Mouse (Mus musculus) stomach, embryonic 16.5 days (tissue): Measurements from ENCODE around the gene Osbpl2. TPM values are rescaled to one million over a fixed set of nuclear protein-coding genes. Genes with fewer than 3 reads are reported as not detected.

Experiments used
- ATAC-seq: fragments of 200-750 bp; cut with Nextera tagmentation; 2 replicates; pipeline ENCODE4 v1.8.0; 2017; ENCODE audit warnings: moderate number of reproducible peaks, moderate TSS enrichment; ENCODE audit not compliant: insufficient read depth, low FRiP score
- H3K27ac ChIP-seq: fragments of 300-500 bp; sonication (generic); 2 replicates; pipeline ENCODE4 v1.5.1; 2014; ENCODE audit warnings: low read length
- H3K27me3 ChIP-seq: fragments of 300-500 bp; sonication (generic); 2 replicates; pipeline ENCODE4 v1.6.1; 2014; ENCODE audit warnings: low read length, control low read depth, mixed read lengths; ENCODE audit not compliant: control insufficient read depth, insufficient read depth
- H3K36me3 ChIP-seq: fragments of 300-500 bp; sonication (generic); 2 replicates; pipeline ENCODE4 v1.6.1; 2014; ENCODE audit warnings: low read length; ENCODE audit not compliant: control insufficient read depth, insufficient read depth
- H3K4me1 ChIP-seq: fragments of 300-500 bp; sonication (generic); 2 replicates; pipeline ENCODE4 v1.6.1; 2014; ENCODE audit warnings: low read length, control low read depth, mixed read lengths; ENCODE audit not compliant: control insufficient read depth, insufficient read depth
- H3K4me2 ChIP-seq: fragments of 300-500 bp; sonication (generic); 2 replicates; pipeline ENCODE4 v1.6.1; 2014; ENCODE audit warnings: low read depth, low read length, mixed read lengths
- H3K4me3 ChIP-seq: fragments of 300-500 bp; sonication (generic); replicated peaks from 2 replicates; pipeline ENCODE4 v1.5.1; 2014; ENCODE audit warnings: mild to moderate bottlenecking, low read length
- H3K9ac ChIP-seq: fragments of 300-500 bp; sonication (generic); 2 replicates; pipeline ENCODE4 v1.6.1; 2014; ENCODE audit warnings: low read length
- H3K9me3 ChIP-seq: fragments of 300-500 bp; sonication (generic); replicated peaks from 2 replicates; pipeline ENCODE4 v1.6.1; 2016; ENCODE audit warnings: low read length, control low read depth; ENCODE audit not compliant: control insufficient read depth
- WGBS: fragments of 180-500 bp; shearing (Covaris S2); extraction: QIAGEN DNeasy Blood & Tissue Kit; methylation state at CpG from one replicate; pipeline ENCODE4 v1.1.7; 2014; 5-methylcytosine and 5-hydroxymethylcytosine counted together
- polyA plus RNA-seq: library from polyadenylated mRNA; unstranded; fragments of >200 nt; fragmentation: Nextera tagmentation; extraction: Ambion mirVana; gene quantifications from 2 replicates; pipeline ENCODE4 v1.2.1, GENCODE M21; 2015

Gene Osbpl2
- polyA plus RNA-seq, 1 experiment from 2014 or later: 39.6 TPM

DNA sequence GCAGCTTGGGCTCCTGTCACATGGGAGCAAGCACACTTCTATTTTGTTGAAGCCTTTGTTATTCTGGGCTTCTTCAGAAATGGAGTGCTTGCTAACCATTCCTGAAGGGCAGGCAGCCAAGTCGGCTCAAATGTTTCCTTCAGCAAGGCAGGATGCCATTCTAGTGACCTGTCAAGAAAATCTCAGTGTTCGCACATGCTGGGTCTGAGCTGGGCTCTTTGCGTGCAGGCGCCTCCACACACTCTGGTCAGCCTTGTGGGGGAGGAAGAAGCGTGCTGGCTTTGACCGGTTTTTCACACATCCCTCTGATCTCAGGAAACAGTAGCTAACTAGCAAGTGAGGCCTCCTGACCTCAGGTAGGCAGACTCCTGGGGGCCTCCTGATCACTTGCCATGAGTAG lies 3.8 kb upstream of the Osbpl2 start:
- no peaks in the 10 kb centered on the region for H3K9me3 ChIP-seq
- peaks cover 36% of the 10 kb centered on the region for H3K4me1 ChIP-seq
- WGBS: 38% methylated on average over 6 of the region's 6 CpGs
- H3K36me3 ChIP-seq: no peaks in the 10 kb centered on the region
- H3K4me2 ChIP-seq: no peak overlapping the region
- H3K4me3 ChIP-seq: no peak overlapping the region
- H3K27me3 ChIP-seq: no peaks in the 10 kb centered on the region; the same call in 1 of the 2 replicates
- no peak for ATAC-seq
- H3K27ac ChIP-seq: 0 out of 2 replicates have a peak overlapping the region, but pooled peaks have one; percentile 7
- no peak overlapping the region; the same call in 1 of the 2 replicates for H3K9ac ChIP-seq

DNA sequence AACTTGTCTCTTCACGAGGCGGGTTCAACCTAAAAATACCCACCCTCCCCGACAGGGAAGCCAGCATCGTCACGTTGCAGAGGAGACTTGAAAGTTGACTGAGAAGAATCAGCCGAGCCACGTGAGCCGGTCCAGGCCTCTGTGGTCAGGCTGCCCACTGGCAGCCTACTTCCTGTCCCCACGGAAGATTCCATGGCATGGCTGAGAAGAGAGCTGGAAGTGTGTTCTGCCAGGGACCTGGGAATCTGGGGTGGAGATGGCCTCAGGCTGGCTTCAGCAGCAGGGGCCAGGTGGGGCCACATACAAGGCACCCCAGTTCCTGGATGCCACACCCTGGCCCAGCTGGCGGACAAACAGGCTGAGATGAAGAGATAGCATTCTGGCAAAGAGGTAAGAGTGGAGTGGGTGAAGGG lies 3.0 kb upstream of the Osbpl2 start:
- Histone ChIP-seq H3K4me3 (no peak overlapping the region), H3K4me2 (no peak overlapping the region), H3K4me1 (peaks cover 37% of the 10 kb centered on the region), H3K36me3 (no peaks in the 10 kb centered on the region), H3K9me3 (no peaks in the 10 kb centered on the region), H3K27me3 (no peaks in the 10 kb centered on the region), H3K9ac (peak overlapping the region; percentile 26; the same call in 1 of the 2 replicates), H3K27ac (peak overlapping the region; percentile 18; the same call in 1 of the 2 replicates)
- WGBS: 64% methylated on average over 10 of the region's 10 CpGs
- ATAC-seq: no peak

DNA sequence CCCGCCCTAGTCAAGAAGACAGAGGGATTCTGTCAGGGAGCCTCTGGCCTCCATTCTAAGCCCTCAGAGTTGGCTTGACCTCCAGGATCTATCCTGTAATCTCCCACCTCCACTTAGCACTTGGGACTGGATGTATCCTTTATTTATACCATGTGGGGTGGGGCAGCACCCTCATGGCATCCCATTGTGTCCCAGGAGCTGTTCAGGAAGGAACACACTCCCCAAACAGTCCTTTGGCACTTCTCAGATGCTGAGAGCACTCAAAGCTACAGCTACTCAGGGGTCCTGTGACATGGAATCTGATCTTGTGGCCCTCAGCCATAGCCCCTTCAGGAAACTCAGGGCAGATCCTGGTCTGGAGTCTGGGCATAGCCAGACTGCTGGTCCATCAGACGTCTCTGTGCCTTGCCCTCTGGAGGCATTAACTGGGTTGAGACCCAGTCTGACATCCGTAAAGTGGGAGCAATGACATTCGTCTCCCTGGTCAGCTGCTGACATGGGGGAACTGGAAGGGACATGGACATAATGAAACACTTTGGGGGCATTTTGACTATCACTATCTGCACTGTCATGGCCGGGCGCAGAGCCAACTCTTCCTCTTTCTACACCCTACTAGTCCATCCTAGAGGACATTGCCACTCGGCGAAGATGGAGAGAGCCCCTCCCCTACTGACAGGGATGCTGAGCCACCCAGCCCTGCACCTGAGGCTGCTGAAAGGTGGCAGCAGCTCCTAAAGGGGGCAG lies 2.2 kb upstream of the Osbpl2 start:
- Histone ChIP-seq H3K9ac (no peak overlapping the region), H3K27ac (no peak overlapping the region), H3K36me3 (no peaks in the 10 kb centered on the region), H3K4me3 (no peak overlapping the region), H3K27me3 (no peaks in the 10 kb centered on the region), H3K4me2 (no peak overlapping the region), H3K4me1 (peaks cover 37% of the 10 kb centered on the region), H3K9me3 (no peaks in the 10 kb centered on the region)
- ATAC-seq: no peak
- WGBS: 72% methylated on average over 8 of the region's 8 CpGs

DNA sequence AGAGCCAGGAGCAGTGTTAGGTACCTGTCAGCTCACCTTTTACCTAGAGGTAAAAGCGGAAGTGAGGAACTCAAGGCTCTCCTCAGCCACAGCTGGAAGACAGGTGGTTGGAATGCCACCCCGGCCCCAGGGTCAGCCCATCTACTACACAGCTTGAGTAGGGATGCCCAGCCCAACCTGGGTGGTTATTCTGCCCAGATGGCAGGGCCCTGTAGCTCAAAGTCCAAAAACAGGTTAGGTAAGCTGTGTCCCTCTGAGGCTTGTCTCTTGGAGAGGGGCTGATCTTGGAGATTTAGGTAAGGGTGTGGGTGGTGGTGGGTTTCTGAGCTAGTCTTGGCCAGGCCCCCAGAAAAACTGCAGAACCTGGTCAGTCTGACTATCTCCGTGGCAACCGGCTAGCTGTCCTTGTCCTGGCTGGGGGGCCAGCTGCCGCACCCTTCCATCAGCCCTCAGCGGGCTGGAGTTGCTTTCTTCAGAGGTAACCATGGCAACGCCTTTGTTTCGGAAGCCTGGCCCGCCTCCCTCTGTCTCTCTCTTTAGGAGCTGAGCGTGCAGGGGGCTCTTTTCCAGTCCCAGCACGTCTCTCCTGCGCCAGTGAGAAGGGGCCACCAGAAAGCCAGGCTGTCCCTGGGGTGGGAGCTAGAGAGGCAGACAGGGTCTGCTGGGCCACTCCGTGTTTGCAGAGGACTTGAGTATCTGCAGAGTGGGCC lies 1.5 kb upstream of the Osbpl2 start:
- Histone ChIP-seq H3K4me2 (peak overlapping the region; percentile 14; the same call in 1 of the 2 replicates), H3K9ac (no peak overlapping the region), H3K27ac (peak overlapping the region; percentile 85), H3K4me1 (peaks cover 37% of the 10 kb centered on the region), H3K27me3 (no peaks in the 10 kb centered on the region), H3K36me3 (no peaks in the 10 kb centered on the region), H3K9me3 (no peaks in the 10 kb centered on the region), H3K4me3 (no peak overlapping the region)
- WGBS: 10% methylated on average over 13 of the region's 13 CpGs
- ATAC-seq: no peak

DNA sequence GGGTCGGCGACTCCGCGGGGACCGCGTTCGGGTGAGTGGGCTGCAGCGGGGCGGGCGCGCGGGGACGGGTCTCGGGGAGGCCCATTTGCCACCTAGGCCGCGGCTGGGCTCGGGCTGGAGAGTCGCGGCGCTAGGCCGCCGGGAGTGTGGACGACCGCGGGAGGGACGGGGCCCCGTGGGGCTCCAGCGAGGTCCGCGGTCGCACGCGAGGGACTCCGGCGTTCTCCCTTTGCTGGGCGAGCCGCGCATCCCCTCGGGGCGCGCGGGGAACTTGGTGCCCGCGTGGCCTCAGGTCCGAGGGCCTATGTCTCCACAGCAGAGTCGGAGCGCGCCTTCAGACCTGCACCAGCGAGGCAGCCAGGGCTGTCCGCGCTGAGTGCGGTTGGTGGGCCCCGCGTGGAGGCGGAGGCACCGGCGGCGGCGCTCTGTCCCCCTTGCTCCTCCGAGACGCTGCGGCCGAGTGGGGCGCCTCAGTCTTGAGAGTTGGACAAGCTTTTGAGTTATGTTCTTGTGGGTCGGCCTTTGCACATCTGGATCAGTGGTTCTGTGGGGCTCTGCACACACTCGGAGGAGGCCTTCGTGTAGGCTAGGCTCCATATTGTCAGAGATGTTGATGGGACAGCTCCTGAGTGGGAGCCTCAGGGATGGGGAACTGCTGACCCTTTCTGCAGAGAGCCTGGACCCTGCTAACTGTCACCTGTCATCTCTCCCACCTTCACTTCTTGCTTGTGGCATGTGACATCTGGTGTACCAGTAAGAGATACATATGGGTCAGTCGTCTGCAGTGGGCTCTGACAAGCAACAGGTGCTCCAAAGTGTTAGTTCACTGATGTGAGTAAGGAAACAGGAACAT lies 559 bp downstream of the Osbpl2 start:
- peak overlapping the region; percentile 94 for H3K4me3 ChIP-seq
- 1% methylated on average over 60 of the region's 68 CpGs for WGBS
- H3K36me3 ChIP-seq: peaks cover 6% of the 10 kb centered on the region; the same call in 1 of the 2 replicates
- 0 out of 2 replicates have a peak, but pooled peaks cover 3% of the 10 kb centered on the region for H3K9me3 ChIP-seq
- H3K9ac ChIP-seq: peak overlapping the region; percentile 90
- peak; percentile 1; the same call in 1 of the 2 replicates for ATAC-seq
- peak overlapping the region; percentile 84 for H3K4me2 ChIP-seq
- H3K4me1 ChIP-seq: peaks cover 37% of the 10 kb centered on the region
- no peaks in the 10 kb centered on the region for H3K27me3 ChIP-seq
- H3K27ac ChIP-seq: peak overlapping the region; percentile 84

DNA sequence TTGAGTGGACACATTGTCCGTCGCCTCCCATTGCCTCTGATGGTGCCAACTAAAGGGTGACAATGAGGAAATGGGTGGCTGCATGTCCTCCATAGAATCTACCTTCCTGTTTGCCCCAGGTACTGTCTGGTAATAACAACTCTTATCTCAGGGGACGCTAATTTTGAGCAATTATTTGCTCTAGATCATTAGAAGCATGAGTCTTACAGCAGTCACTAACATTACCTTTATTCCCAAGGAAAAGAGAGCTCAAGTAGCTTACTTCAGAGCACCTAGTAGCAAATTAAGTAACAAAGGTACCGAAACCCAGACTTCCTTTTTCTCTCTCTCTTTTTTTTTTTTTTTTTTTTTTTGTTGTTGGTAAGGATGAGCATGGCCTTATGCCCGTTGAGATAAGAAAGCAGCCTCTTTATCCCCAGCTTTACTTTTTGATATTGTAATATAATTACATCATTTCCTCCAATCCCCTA lies 1.2 kb downstream of the Osbpl2 start:
- Histone ChIP-seq H3K4me2 (peak overlapping the region; percentile 84), H3K4me1 (peaks cover 40% of the 10 kb centered on the region), H3K36me3 (peaks cover 6% of the 10 kb centered on the region; the same call in 1 of the 2 replicates), H3K9ac (peak overlapping the region; percentile 90), H3K4me3 (peak overlapping the region; percentile 94), H3K9me3 (0 out of 2 replicates have a peak, but pooled peaks cover 3% of the 10 kb centered on the region), H3K27me3 (no peaks in the 10 kb centered on the region), H3K27ac (no peak overlapping the region)
- 56% methylated on average over 5 of the region's 5 CpGs for WGBS
- no peak for ATAC-seq

DNA sequence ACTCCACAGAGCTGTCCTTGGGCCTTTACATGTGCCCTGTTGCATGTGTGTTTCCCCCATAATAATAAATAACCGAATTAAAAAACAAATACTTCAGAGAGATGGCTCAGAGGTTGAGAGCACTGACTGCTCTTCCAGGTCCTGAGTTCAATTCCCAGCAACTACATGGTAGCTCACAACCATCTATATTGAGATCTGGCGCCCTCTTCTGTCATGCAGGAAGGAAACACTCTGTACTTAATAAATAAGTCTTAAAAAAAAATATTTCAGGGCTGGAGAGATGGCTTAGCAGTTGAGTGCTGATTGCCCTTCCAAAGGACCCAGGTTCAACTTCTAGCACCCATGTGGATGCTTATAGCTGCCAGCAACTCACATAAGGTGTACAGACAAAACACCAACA lies 5.1 kb downstream of the Osbpl2 start:
- 85% methylated on average over 2 of the region's 2 CpGs for WGBS
- Histone ChIP-seq H3K27me3 (no peaks in the 10 kb centered on the region), H3K4me3 (no peak overlapping the region), H3K9me3 (0 out of 2 replicates have a peak, but pooled peaks cover 3% of the 10 kb centered on the region), H3K9ac (no peak overlapping the region), H3K4me2 (no peak overlapping the region), H3K4me1 (peaks cover 26% of the 10 kb centered on the region), H3K36me3 (peaks cover 6% of the 10 kb centered on the region; the same call in 1 of the 2 replicates), H3K27ac (no peak overlapping the region)
- ATAC-seq: no peak

DNA sequence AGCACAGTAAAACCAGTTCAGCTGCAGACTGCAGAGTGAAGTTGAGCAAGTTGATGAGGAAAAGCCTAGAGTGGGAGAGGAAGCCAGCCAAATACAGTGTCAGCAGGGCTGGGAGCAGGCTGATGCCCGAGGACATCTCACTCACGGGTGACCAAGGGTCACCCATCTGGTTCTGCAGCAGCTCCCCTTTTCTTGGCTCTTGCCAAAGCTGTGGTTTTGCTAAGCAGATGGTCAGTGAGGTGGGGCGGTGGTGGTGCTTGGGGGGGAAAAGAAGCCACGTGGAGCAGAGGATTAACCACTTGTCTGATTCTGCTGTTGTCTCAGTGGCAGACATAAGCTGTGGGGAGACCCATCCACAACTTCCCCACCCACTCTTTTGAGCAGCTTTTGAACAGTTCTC lies 7.1 kb downstream of the Osbpl2 start:
- Histone ChIP-seq H3K9me3 (0 out of 2 replicates have a peak, but pooled peaks cover 3% of the 10 kb centered on the region), H3K27ac (peak overlapping the region; percentile 66; the same call in 1 of the 2 replicates), H3K4me3 (no peak overlapping the region), H3K9ac (no peak overlapping the region), H3K27me3 (no peaks in the 10 kb centered on the region), H3K4me2 (no peak overlapping the region), H3K36me3 (peaks cover 6% of the 10 kb centered on the region; the same call in 1 of the 2 replicates), H3K4me1 (peaks cover 19% of the 10 kb centered on the region)
- no peak; the same call in 1 of the 2 replicates for ATAC-seq
- 8% methylated on average over 4 of the region's 4 CpGs for WGBS
